Mouse (Mus musculus): ENCODE measurements around the gene Sgsm1. TPM values are rescaled to one million over a fixed set of nuclear protein-coding genes. Genes with fewer than 3 reads are reported as not detected.

Sgsm1 gene
- total RNA-seq, 2 experiments from 2014 or later: 80.3 to 85.4 TPM

- Histone ChIP-seq H3K4me3 (no peak overlapping the region), H3K27ac (no peak overlapping the region)
- DNase-seq (ENCODE audit: low spot score in 2 of 2): peak; percentile 41 to 52
- no peak for TF ChIP-seq CTCF (conservative IDR thresholded peaks at IDR 0.05)
Measured at GRCm38 (mm10) chr5:113250806-113251205, 59.8 kb downstream of the Sgsm1 start.

- TF ChIP-seq CTCF (conservative IDR thresholded peaks at IDR 0.05): no peak
- no peak overlapping the region for H3K4me3 ChIP-seq
- no peak overlapping the region for H3K27ac ChIP-seq
- no peak for DNase-seq (ENCODE audit: low spot score in 2 of 2)
Measured at GRCm38 (mm10) chr5:113249263-113249930, 61.2 kb downstream of the Sgsm1 start.

- no peak for DNase-seq (ENCODE audit: low spot score in 2 of 2)
- Histone ChIP-seq H3K4me3 (no peak overlapping the region), H3K27ac (no peak overlapping the region)
- no peak for TF ChIP-seq CTCF (conservative IDR thresholded peaks at IDR 0.05)
Measured at GRCm38 (mm10) chr5:113230196-113230595, 80.4 kb downstream of the Sgsm1 start.

- DNase-seq (ENCODE audit: low spot score in 2 of 2): peak; percentile 76 to 90
- peak; percentile 94 for TF ChIP-seq CTCF (conservative IDR thresholded peaks at IDR 0.05)
- H3K4me3 ChIP-seq: no peak within 1 kb of the TSS; the same call in 1 of the 2 replicates
- H3K27ac ChIP-seq: peak within 1 kb of the TSS; percentile 40; the same call in 1 of the 2 replicates
Measured at GRCm38 (mm10) chr5:113226632-113227102, 83.9 kb downstream of the Sgsm1 start, which contains the start of gene Tmem211. TSS of gene Tmem211 (plus strand) at chr5:113226909.

GRCm38 (mm10) chr5:113225686-113226435 is 84.7 kb downstream of the Sgsm1 start:
- Histone ChIP-seq H3K4me3 (no peak overlapping the region; the same call in 1 of the 2 replicates), H3K27ac (peak overlapping the region; percentile 40; the same call in 1 of the 2 replicates)
- DNase-seq (ENCODE audit: low spot score in 2 of 2): no peak
- no peak for TF ChIP-seq CTCF (conservative IDR thresholded peaks at IDR 0.05)

- H3K27ac ChIP-seq: no peak overlapping the region
- no peak for DNase-seq (ENCODE audit: low spot score in 2 of 2)
- TF ChIP-seq CTCF (conservative IDR thresholded peaks at IDR 0.05): no peak
- no peak overlapping the region for H3K4me3 ChIP-seq
Measured at GRCm38 (mm10) chr5:113225271-113225670, 85.3 kb downstream of the Sgsm1 start.

- H3K4me3 ChIP-seq: no peak overlapping the region
- no peak for TF ChIP-seq CTCF (conservative IDR thresholded peaks at IDR 0.05)
- no peak for DNase-seq (ENCODE audit: low spot score in 2 of 2)
- H3K27ac ChIP-seq: no peak overlapping the region
Measured at GRCm38 (mm10) chr5:113223888-113224287, 86.7 kb downstream of the Sgsm1 start.

GRCm38 (mm10) chr5:113221147-113221865 is 89.3 kb downstream of the Sgsm1 start, which contains the start of gene 2900026A02Rik:
TSS of gene 2900026A02Rik (minus strand) at chr5:113221236.
- H3K4me3 ChIP-seq: peak within 1 kb of the TSS; percentile 72
- DNase-seq (ENCODE audit: low spot score in 2 of 2): peak in 1 of 2 experiments; percentile 76
- peak within 1 kb of the TSS; percentile 68 for H3K27ac ChIP-seq
- TF ChIP-seq CTCF (conservative IDR thresholded peaks at IDR 0.05): peak; percentile 88

- Histone ChIP-seq H3K27ac (peak overlapping the region; percentile 68), H3K4me3 (peak overlapping the region; percentile 72)
- TF ChIP-seq CTCF (conservative IDR thresholded peaks at IDR 0.05): 0 out of 2 replicates have a peak, but pooled peaks have one; percentile 17
- no peak for DNase-seq (ENCODE audit: low spot score in 2 of 2)
Measured at GRCm38 (mm10) chr5:113220383-113221146, 90.0 kb downstream of the Sgsm1 start.

- Histone ChIP-seq H3K27ac (no peak overlapping the region), H3K4me3 (no peak overlapping the region)
- DNase-seq (ENCODE audit: low spot score in 2 of 2): no peak
- no peak for TF ChIP-seq CTCF (conservative IDR thresholded peaks at IDR 0.05)
Measured at GRCm38 (mm10) chr5:113219876-113220275, 90.7 kb downstream of the Sgsm1 start.

GRCm38 (mm10) chr5:113219450-113219849 is 91.1 kb downstream of the Sgsm1 start:
- no peak for DNase-seq (ENCODE audit: low spot score in 2 of 2)
- TF ChIP-seq CTCF (conservative IDR thresholded peaks at IDR 0.05): no peak
- no peak overlapping the region for H3K27ac ChIP-seq
- H3K4me3 ChIP-seq: no peak overlapping the region

All from layer of hippocampus, adult 2 months (tissue).